Mouse (Mus musculus) lung, embryonic 16.5 days (tissue): Measurements from ENCODE around the gene March4. TPM values are rescaled to one million over a fixed set of nuclear protein-coding genes. Genes with fewer than 3 reads are reported as not detected.

Experiments used
- ATAC-seq: fragments of 200-750 bp; cut with Nextera tagmentation; 2 replicates; pipeline ENCODE4 v1.8.0; 2017; ENCODE audit warnings: low read depth, mild to moderate bottlenecking, moderate library complexity
- H3K27ac ChIP-seq: fragments of 300-500 bp; sonication (generic); 2 replicates; pipeline ENCODE4 v1.5.1; 2014; ENCODE audit warnings: mild to moderate bottlenecking, control low read depth, low read length
- H3K27me3 ChIP-seq: fragments of 300-500 bp; sonication (generic); 2 replicates; pipeline ENCODE4 v1.6.1; 2014; ENCODE audit warnings: low read depth, low read length, mixed read lengths; ENCODE audit not compliant: control insufficient read depth, insufficient read depth
- H3K36me3 ChIP-seq: fragments of 300-500 bp; sonication (generic); 2 replicates; pipeline ENCODE4 v1.6.1; 2014; ENCODE audit warnings: low read length; ENCODE audit not compliant: control insufficient read depth, insufficient read depth
- H3K4me1 ChIP-seq: fragments of 300-500 bp; sonication (generic); replicated peaks from 2 replicates; pipeline ENCODE4 v1.6.1; 2014; ENCODE audit warnings: low read length, mixed read lengths; ENCODE audit not compliant: control insufficient read depth, insufficient read depth
- H3K4me2 ChIP-seq: fragments of 300-500 bp; sonication (generic); 2 replicates; pipeline ENCODE4 v1.6.1; 2014; ENCODE audit warnings: low read depth, low read length, control low read depth
- H3K4me3 ChIP-seq: fragments of 300-500 bp; sonication (generic); 2 replicates; pipeline ENCODE4 v1.5.1; 2014; ENCODE audit warnings: mild to moderate bottlenecking, low read length, control low read depth
- H3K9ac ChIP-seq: fragments of 300-500 bp; sonication (generic); 2 replicates; pipeline ENCODE4 v1.6.1; 2014; ENCODE audit warnings: low read length, control low read depth
- H3K9me3 ChIP-seq: fragments of 300-500 bp; sonication (generic); 2 replicates; pipeline ENCODE4 v1.6.1; 2016; ENCODE audit warnings: low read length; ENCODE audit not compliant: control insufficient read depth
- WGBS: fragments of 180-500 bp; shearing (Covaris S2); extraction: QIAGEN DNeasy Blood & Tissue Kit; methylation state at CpG from one replicate; pipeline ENCODE4 v1.1.7; 2014; 5-methylcytosine and 5-hydroxymethylcytosine counted together
- polyA plus RNA-seq: library from polyadenylated mRNA; unstranded; fragments of >200 nt; fragmentation: Nextera tagmentation; extraction: Ambion mirVana; gene quantifications from 2 replicates; pipeline ENCODE4 v1.2.1, GENCODE M21; 2015

Gene March4
- polyA plus RNA-seq, 1 experiment from 2014 or later, result 0.03 TPM

- no peak for ATAC-seq
- Histone ChIP-seq H3K4me1 (no peaks in the 10 kb centered on the region), H3K27me3 (no peaks in the 10 kb centered on the region), H3K4me2 (no peak overlapping the region), H3K27ac (no peak overlapping the region), H3K9me3 (no peaks in the 10 kb centered on the region), H3K9ac (no peak overlapping the region), H3K36me3 (no peaks in the 10 kb centered on the region), H3K4me3 (no peak overlapping the region)
- 42% methylated on average over 8 of the region's 8 CpGs for WGBS
Measured at GRCm38 (mm10) chr1:72399720-72400401, 136.9 kb downstream of the March4 start.

GRCm38 (mm10) chr1:72390420-72390819 lies 146.3 kb downstream of the March4 start:
- ATAC-seq, result no peak
- Histone ChIP-seq H3K4me2 (no peak overlapping the region), H3K4me1 (no peaks in the 10 kb centered on the region), H3K27me3 (no peaks in the 10 kb centered on the region), H3K4me3 (no peak overlapping the region), H3K9ac (no peak overlapping the region), H3K9me3 (no peaks in the 10 kb centered on the region), H3K36me3 (no peaks in the 10 kb centered on the region; the same call in 1 of the 2 replicates), H3K27ac (no peak overlapping the region)
- 73% methylated on average over 4 of the region's 4 CpGs for WGBS

GRCm38 (mm10) chr1:72383651-72384050 lies 153.1 kb downstream of the March4 start:
- peak; percentile 47; the same call in 1 of the 2 replicates for ATAC-seq
- H3K9me3 ChIP-seq, result no peaks in the 10 kb centered on the region
- no peaks in the 10 kb centered on the region for H3K4me1 ChIP-seq
- WGBS, result 76% methylated on average over 5 of the region's 5 CpGs
- H3K27ac ChIP-seq, result peak overlapping the region; percentile 37; the same call in 1 of the 2 replicates
- H3K36me3 ChIP-seq, result no peaks in the 10 kb centered on the region; the same call in 1 of the 2 replicates
- no peak overlapping the region for H3K4me2 ChIP-seq
- H3K4me3 ChIP-seq, result no peak overlapping the region
- H3K9ac ChIP-seq, result no peak overlapping the region
- H3K27me3 ChIP-seq, result no peaks in the 10 kb centered on the region

- ATAC-seq, result peak; percentile 60; the same call in 1 of the 2 replicates
- H3K9me3 ChIP-seq, result no peaks in the 10 kb centered on the region
- H3K4me2 ChIP-seq, result no peak overlapping the region
- H3K9ac ChIP-seq, result no peak overlapping the region
- no peak overlapping the region for H3K27ac ChIP-seq
- 62% methylated on average over 7 of the region's 7 CpGs for WGBS
- no peaks in the 10 kb centered on the region for H3K27me3 ChIP-seq
- H3K4me1 ChIP-seq, result no peaks in the 10 kb centered on the region
- no peak overlapping the region for H3K4me3 ChIP-seq
- no peaks in the 10 kb centered on the region; the same call in 1 of the 2 replicates for H3K36me3 ChIP-seq
Measured at GRCm38 (mm10) chr1:72383056-72383455, 153.7 kb downstream of the March4 start.

- no peak for ATAC-seq
- H3K9ac ChIP-seq, result no peak overlapping the region
- H3K4me1 ChIP-seq, result no peaks in the 10 kb centered on the region
- H3K9me3 ChIP-seq, result no peaks in the 10 kb centered on the region
- 93% methylated on average over 3 of the region's 3 CpGs for WGBS
- no peak overlapping the region for H3K4me3 ChIP-seq
- H3K27me3 ChIP-seq, result no peaks in the 10 kb centered on the region
- no peak overlapping the region for H3K4me2 ChIP-seq
- no peaks in the 10 kb centered on the region for H3K36me3 ChIP-seq
- no peak overlapping the region for H3K27ac ChIP-seq
Measured at GRCm38 (mm10) chr1:72380544-72380943, 156.2 kb downstream of the March4 start.

- no peaks in the 10 kb centered on the region for H3K9me3 ChIP-seq
- no peak overlapping the region for H3K4me2 ChIP-seq
- WGBS, result 93% methylated on average over 11 of the region's 11 CpGs
- no peak overlapping the region for H3K4me3 ChIP-seq
- no peaks in the 10 kb centered on the region for H3K36me3 ChIP-seq
- no peaks in the 10 kb centered on the region for H3K27me3 ChIP-seq
- no peak overlapping the region for H3K9ac ChIP-seq
- no peak overlapping the region for H3K27ac ChIP-seq
- H3K4me1 ChIP-seq, result no peaks in the 10 kb centered on the region
- no peak for ATAC-seq
Measured at GRCm38 (mm10) chr1:72379752-72380353, 156.9 kb downstream of the March4 start.

GRCm38 (mm10) chr1:72378151-72378550 lies 158.6 kb downstream of the March4 start:
- Histone ChIP-seq H3K9me3 (no peaks in the 10 kb centered on the region), H3K9ac (no peak overlapping the region), H3K4me1 (no peaks in the 10 kb centered on the region), H3K27me3 (no peaks in the 10 kb centered on the region), H3K27ac (no peak overlapping the region), H3K36me3 (no peaks in the 10 kb centered on the region), H3K4me3 (no peak overlapping the region), H3K4me2 (no peak overlapping the region)
- ATAC-seq, result peak; percentile 51; the same call in 1 of the 2 replicates
- 53% methylated on average over 4 of the region's 4 CpGs for WGBS

Other genes with a start within 250 kb of the March4 start
- gene Xrcc5, start 229.5 kb downstream of the March4 start, polyA plus RNA-seq, result 29.7 and 30.3 TPM in 2 replicates
- gene Smarcal1, start 46.3 kb upstream of the March4 start, polyA plus RNA-seq, result 25.9 and 27.4 TPM in 2 replicates
- gene Ankar, start 163.6 kb upstream of the March4 start, polyA plus RNA-seq, result not detected in 2 replicates
- 1,850 and 1,937 TPM in 2 replicates for gene Rpl37a, start 174.4 kb upstream of the March4 start, polyA plus RNA-seq